Mouse (Mus musculus): ENCODE results near the gene Hmgn2.

DNA sequence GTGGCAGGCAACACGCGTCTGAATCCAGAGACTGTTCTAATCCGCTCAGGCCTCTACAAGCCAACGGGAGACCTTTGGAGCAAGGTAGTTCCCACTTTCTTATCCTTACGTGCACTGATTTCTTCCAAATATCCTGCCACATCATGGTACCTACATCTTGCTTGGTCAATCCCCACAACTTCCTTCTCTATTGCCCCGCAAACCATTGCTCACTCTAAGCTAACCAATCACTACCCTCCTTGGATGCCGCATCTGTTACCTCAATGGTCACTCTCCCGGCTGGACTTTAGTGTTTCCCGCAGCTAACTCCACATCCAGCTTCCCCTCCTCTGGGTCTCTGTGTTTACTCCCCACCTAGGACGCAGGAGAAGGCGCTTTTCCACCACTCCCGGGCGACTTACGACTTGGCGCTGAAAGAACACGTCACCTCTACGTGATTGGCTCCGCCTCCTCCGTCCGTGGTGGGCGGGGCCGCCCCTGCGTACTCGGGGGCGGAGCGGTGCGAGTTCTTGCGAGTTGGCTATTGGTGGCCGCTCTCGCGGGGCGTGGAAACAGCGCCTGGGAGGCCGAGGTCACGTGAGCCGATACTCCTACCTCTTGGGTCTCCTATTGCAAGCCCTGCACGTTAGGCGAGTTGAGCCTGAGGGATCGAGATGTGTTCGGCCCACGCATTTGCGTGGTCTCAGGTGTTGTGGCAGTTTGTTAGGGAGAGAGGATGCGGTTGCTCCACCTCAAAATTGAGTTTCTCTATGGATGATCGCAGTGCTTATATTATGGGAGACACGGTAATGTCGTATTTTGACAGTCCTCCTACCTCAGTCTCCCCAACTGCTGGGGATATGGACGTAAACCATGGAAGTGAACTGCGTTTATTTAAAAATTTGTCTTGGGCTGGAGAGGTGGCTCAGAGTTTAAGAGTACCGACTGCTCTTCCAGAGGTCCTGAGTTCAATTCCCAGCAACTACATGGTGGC is 32.3 kb upstream of the Hmgn2 start, which contains the start of gene Dhdds:
- TF ChIP-seq CEBPB (IDR thresholded peaks at IDR 0.05; ENCODE audit: insufficient read depth, poor library complexity, severe bottlenecking) = no peak
- TF ChIP-seq MYOD1 (IDR thresholded peaks at IDR 0.05; ENCODE audit: control insufficient read depth in 1 of 3, insufficient read length in 2 of 3, low read depth in 2 of 3) = no peak
